Mouse (Mus musculus) midbrain, embryonic 16.5 days (tissue): ENCODE data around the gene Plxdc1. TPM values are rescaled to one million over a fixed set of nuclear protein-coding genes. Genes with fewer than 3 reads are reported as not detected.

Source experiments
- ATAC-seq: fragments of 200-750 bp; cut with Nextera tagmentation; 2 replicates; pipeline ENCODE4 v1.8.0; 2017; ENCODE audit warnings: moderate TSS enrichment
- H3K27ac ChIP-seq: fragments of 300-500 bp; sonication (generic); 2 replicates; pipeline ENCODE4 v1.5.1; 2014; ENCODE audit warnings: mild to moderate bottlenecking, low read length, mixed read lengths
- H3K27me3 ChIP-seq: fragments of 300-500 bp; sonication (generic); 2 replicates; pipeline ENCODE4 v1.6.1; 2014; ENCODE audit warnings: low read depth, low read length, mixed read lengths; ENCODE audit not compliant: control insufficient read depth, insufficient read depth
- H3K36me3 ChIP-seq: fragments of 300-500 bp; sonication (generic); 2 replicates; pipeline ENCODE4 v1.6.1; 2014; ENCODE audit warnings: mild to moderate bottlenecking, low read length, moderate library complexity, mixed read lengths; ENCODE audit not compliant: control insufficient read depth, insufficient read depth
- H3K4me1 ChIP-seq: fragments of 300-500 bp; sonication (generic); 2 replicates; pipeline ENCODE4 v1.6.1; 2014; ENCODE audit warnings: mild to moderate bottlenecking, low read length, mixed read lengths; ENCODE audit not compliant: control insufficient read depth, insufficient read depth
- H3K4me2 ChIP-seq: fragments of 300-500 bp; sonication (generic); 2 replicates; pipeline ENCODE4 v1.6.1; 2014; ENCODE audit warnings: mild to moderate bottlenecking, low read length, mixed read lengths
- H3K4me3 ChIP-seq: fragments of 300-500 bp; sonication (generic); 2 replicates; pipeline ENCODE4 v1.5.1; 2014; ENCODE audit warnings: low read depth, mild to moderate bottlenecking, low read length, moderate library complexity, mixed read lengths
- H3K9ac ChIP-seq: fragments of 300-500 bp; sonication (generic); 2 replicates; pipeline ENCODE4 v1.6.1; 2014; ENCODE audit warnings: low read depth, low read length, mixed read lengths
- H3K9me3 ChIP-seq: fragments of 300-500 bp; sonication (generic); replicated peaks from 2 replicates; pipeline ENCODE4 v1.6.1; 2014; ENCODE audit warnings: mild to moderate bottlenecking, low read length, mixed read lengths; ENCODE audit not compliant: control insufficient read depth, poor library complexity, severe bottlenecking
- WGBS: fragments of 180-500 bp; shearing (Covaris S2); extraction: QIAGEN DNeasy Blood & Tissue Kit; methylation state at CpG from one replicate; pipeline ENCODE4 v1.1.7; 2014; 5-methylcytosine and 5-hydroxymethylcytosine counted together
- polyA plus RNA-seq: library from polyadenylated mRNA; unstranded; fragments of >200 nt; fragmentation: Nextera tagmentation; extraction: Ambion mirVana; gene quantifications from 2 replicates; pipeline ENCODE4 v1.2.1, GENCODE M21; 2015

Plxdc1 gene
- polyA plus RNA-seq, 1 experiment from 2014 or later, result 3.1 TPM

DNA sequence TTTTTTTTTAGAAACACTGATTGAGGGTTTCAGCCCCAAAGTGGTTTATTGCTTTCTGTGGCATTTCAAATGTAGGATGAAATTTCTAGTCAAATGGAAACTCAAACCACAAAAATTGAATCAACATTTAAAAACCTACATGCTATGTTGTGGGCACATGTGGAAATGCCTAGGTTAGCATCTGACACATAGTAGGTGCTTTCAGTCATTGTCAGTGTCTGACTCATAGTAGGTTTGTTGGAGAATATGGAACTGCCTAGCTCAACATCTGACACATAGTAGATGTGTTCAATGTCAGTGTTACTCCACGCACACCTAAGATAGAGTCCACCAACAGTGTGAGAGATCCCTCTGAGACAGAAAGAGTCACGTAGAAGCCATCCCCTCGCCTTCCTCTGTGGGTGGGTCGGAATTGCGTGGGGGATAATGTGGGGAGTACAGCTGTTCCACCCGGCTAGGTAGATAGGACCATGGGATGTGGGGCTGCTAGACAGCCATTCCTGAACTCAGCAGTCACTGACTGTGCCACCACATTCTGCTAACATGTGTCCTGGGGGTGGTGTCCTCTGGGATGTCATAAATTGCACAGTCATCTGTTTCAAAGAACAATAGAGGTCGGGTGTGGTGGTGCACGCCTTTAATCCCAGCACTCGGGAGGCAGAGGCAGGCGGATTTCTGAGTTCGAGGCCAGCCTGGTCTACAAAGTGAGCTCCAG, 77.5 kb downstream of the Plxdc1 start:
- no peak overlapping the region for H3K4me2 ChIP-seq
- no peaks in the 10 kb centered on the region for H3K4me1 ChIP-seq
- no peak overlapping the region for H3K4me3 ChIP-seq
- no peak overlapping the region for H3K27ac ChIP-seq
- no peak overlapping the region for H3K9ac ChIP-seq
- H3K36me3 ChIP-seq, result no peaks in the 10 kb centered on the region
- WGBS, result 87% methylated on average over 11 of the region's 11 CpGs
- no peak for ATAC-seq
- H3K27me3 ChIP-seq, result no peaks in the 10 kb centered on the region
- no peaks in the 10 kb centered on the region for H3K9me3 ChIP-seq

GRCm38 (mm10) chr11:97907935-97908334, 78.3 kb downstream of the Plxdc1 start:
- no peaks in the 10 kb centered on the region for H3K36me3 ChIP-seq
- H3K27me3 ChIP-seq, result no peaks in the 10 kb centered on the region
- H3K9ac ChIP-seq, result no peak overlapping the region
- H3K4me3 ChIP-seq, result no peak overlapping the region
- no peak overlapping the region for H3K4me2 ChIP-seq
- no peak overlapping the region for H3K27ac ChIP-seq
- no peak for ATAC-seq
- no peaks in the 10 kb centered on the region for H3K9me3 ChIP-seq
- H3K4me1 ChIP-seq, result no peaks in the 10 kb centered on the region
- 90% methylated on average over 5 of the region's 5 CpGs for WGBS

- Histone ChIP-seq H3K27me3 (no peaks in the 10 kb centered on the region), H3K9me3 (no peaks in the 10 kb centered on the region), H3K36me3 (no peaks in the 10 kb centered on the region), H3K4me2 (no peak overlapping the region), H3K27ac (no peak overlapping the region), H3K9ac (no peak overlapping the region), H3K4me3 (no peak overlapping the region), H3K4me1 (no peaks in the 10 kb centered on the region)
- no peak for ATAC-seq
- WGBS, result 91% methylated on average over 9 of the region's 9 CpGs
Observed at GRCm38 (mm10) chr11:97906905-97907304, 79.3 kb downstream of the Plxdc1 start.

GRCm38 (mm10) chr11:97905941-97906340, 80.3 kb downstream of the Plxdc1 start:
- no peak overlapping the region for H3K4me3 ChIP-seq
- WGBS, result 69% methylated on average over 2 of the region's 2 CpGs
- H3K4me1 ChIP-seq, result no peaks in the 10 kb centered on the region
- no peak for ATAC-seq
- H3K9me3 ChIP-seq, result no peaks in the 10 kb centered on the region
- H3K27me3 ChIP-seq, result no peaks in the 10 kb centered on the region
- no peak overlapping the region for H3K27ac ChIP-seq
- H3K36me3 ChIP-seq, result no peaks in the 10 kb centered on the region
- no peak overlapping the region for H3K9ac ChIP-seq
- H3K4me2 ChIP-seq, result no peak overlapping the region

- ATAC-seq, result no peak
- Histone ChIP-seq H3K27ac (no peak overlapping the region), H3K27me3 (no peaks in the 10 kb centered on the region), H3K9ac (no peak overlapping the region), H3K36me3 (no peaks in the 10 kb centered on the region), H3K4me1 (no peaks in the 10 kb centered on the region), H3K4me2 (no peak overlapping the region), H3K9me3 (no peaks in the 10 kb centered on the region), H3K4me3 (no peak overlapping the region)
- 87% methylated on average over 2 of the region's 2 CpGs for WGBS
Observed at GRCm38 (mm10) chr11:97905540-97905939, 80.7 kb downstream of the Plxdc1 start.

GRCm38 (mm10) chr11:97904801-97905200, 81.4 kb downstream of the Plxdc1 start:
- H3K27me3 ChIP-seq, result no peaks in the 10 kb centered on the region
- H3K9me3 ChIP-seq, result no peaks in the 10 kb centered on the region
- no peak overlapping the region for H3K27ac ChIP-seq
- no peak overlapping the region for H3K9ac ChIP-seq
- 90% methylated on average over 13 of the region's 13 CpGs for WGBS
- ATAC-seq, result no peak
- no peak overlapping the region for H3K4me3 ChIP-seq
- H3K4me1 ChIP-seq, result no peaks in the 10 kb centered on the region
- no peaks in the 10 kb centered on the region for H3K36me3 ChIP-seq
- no peak overlapping the region for H3K4me2 ChIP-seq

- no peak for ATAC-seq
Observed at GRCm38 (mm10) chr11:97901806-97902205, 84.4 kb downstream of the Plxdc1 start.

GRCm38 (mm10) chr11:97899822-97900221, 86.4 kb downstream of the Plxdc1 start:
- no peak; the same call in 1 of the 2 replicates for ATAC-seq
- Histone ChIP-seq H3K4me2 (no peak overlapping the region), H3K36me3 (no peaks in the 10 kb centered on the region), H3K4me3 (no peak overlapping the region), H3K9ac (no peak overlapping the region), H3K27me3 (no peaks in the 10 kb centered on the region), H3K4me1 (no peaks in the 10 kb centered on the region), H3K27ac (no peak overlapping the region), H3K9me3 (no peaks in the 10 kb centered on the region)
- 4% methylated on average over 2 of the region's 2 CpGs for WGBS

More at GRCm38 (mm10) chr11:97901806-97902205, 84.4 kb downstream of the Plxdc1 start:
- Histone ChIP-seq H3K9ac (no peak overlapping the region), H3K27ac (no peak overlapping the region), H3K36me3 (no peaks in the 10 kb centered on the region), H3K4me1 (no peaks in the 10 kb centered on the region), H3K9me3 (no peaks in the 10 kb centered on the region), H3K4me3 (no peak overlapping the region), H3K4me2 (no peak overlapping the region), H3K27me3 (no peaks in the 10 kb centered on the region)
- 85% methylated on average over 6 of the region's 6 CpGs for WGBS

GRCm38 (mm10) chr11:97897568-97898185, 88.6 kb downstream of the Plxdc1 start:
- Histone ChIP-seq H3K4me3 (no peak overlapping the region), H3K36me3 (no peaks in the 10 kb centered on the region), H3K4me1 (no peaks in the 10 kb centered on the region), H3K27ac (no peak overlapping the region), H3K9ac (no peak overlapping the region), H3K4me2 (no peak overlapping the region), H3K27me3 (no peaks in the 10 kb centered on the region), H3K9me3 (no peaks in the 10 kb centered on the region)
- 78% methylated on average over 3 of the region's 3 CpGs for WGBS
- ATAC-seq, result no peak
